Mouse (Mus musculus): ENCODE measurements at regions not wholly inside any gene's neighbourhood (a gene's known extent, or its start where the extent isn't known, plus 50 kb on each side); places are given as distances from the start of the nearest gene placed in this dataset.

DNA sequence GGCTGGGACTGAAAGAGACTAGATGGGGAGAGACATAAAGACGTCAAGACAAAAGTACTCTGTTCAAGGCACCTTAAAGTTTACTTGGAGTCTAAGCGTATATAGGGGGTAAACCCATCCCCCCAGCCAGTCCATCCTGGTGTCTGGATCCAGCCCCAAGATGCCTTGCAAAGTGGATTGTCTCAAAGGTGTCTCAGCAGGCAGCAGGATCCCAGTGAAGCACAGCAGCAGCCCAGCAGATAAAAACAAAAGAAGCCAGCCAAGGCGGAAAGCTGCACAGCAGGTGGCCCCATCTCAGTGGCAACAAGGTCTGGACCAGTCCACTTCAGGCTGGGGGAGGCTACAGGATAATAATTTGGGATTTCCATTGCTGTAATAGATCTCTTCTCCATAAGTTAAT, 72.0 kb upstream of the Col5a2 start:
- no peak for DNase-seq

DNA sequence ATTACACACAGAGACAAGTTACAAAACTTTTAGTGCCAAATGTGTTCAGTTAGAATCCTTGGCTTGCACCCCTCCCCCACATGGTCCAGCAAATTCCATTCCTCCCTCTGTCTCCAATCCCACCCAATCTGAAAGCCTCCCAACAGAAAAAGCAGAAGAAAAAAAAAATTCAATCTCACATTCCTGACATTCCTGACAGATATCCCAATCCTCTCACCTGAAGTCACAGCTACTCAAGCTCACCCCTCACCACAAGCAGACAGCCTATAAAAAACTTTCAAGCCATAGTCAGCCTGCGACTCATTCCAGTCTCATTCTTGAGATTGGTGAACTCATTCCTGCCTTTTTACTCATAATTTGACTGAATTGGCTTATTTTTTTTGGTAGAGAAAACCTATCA, 77.4 kb upstream of the Col5a2 start:
- DNase-seq, result no peak

DNA sequence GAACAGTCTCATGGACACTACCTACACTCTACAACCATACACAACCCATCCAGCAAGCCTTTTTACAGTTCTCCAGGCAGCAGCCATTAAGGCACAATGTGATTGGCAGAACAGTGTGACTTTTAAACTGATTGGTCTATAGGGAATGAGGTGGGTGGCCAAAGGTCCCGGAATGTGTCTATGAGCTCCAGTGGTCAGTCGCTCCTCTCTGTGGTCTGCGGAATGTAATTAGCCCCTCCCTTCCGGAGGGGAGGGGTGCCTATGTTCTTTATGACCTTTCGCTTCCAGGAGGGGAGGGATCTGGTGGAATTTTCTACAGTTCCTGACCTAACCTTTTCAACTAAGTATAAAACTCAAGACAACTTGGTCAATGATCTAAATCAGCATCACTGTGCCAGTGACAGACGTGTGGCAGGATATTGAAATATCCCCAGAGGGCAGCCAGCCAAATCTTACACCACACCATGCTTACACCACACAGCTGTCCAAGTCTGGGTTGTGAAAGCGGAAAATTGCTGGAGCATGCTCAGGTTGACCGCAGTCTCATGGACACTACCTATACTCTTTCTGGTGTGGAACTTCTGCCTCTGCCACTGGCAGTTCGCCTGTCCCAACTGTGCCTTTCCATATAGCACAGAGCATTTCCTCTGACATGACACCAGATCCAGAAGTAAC, 84.4 kb upstream of the Col5a2 start:
- DNase-seq, result no peak

DNA sequence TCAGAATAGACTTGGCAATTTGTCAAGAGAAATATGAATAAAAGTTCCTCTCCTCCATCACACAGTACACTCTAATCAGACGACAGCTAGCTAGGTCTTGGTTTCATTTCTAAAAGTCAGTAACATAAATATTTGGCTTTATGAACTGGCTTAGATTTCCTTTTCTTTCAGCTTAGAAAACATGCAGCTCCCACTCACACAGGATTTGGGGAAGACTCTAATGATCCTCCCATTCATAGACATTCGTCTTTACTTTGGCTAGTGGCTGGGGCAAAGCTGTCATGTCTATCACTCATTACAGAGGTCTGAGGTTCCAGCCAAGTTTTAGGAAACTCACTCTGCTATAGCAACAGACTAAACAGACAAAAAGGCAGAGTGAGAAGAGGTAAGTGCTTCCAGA, 94.2 kb upstream of the Col5a2 start:
- DNase-seq, result no peak

DNA sequence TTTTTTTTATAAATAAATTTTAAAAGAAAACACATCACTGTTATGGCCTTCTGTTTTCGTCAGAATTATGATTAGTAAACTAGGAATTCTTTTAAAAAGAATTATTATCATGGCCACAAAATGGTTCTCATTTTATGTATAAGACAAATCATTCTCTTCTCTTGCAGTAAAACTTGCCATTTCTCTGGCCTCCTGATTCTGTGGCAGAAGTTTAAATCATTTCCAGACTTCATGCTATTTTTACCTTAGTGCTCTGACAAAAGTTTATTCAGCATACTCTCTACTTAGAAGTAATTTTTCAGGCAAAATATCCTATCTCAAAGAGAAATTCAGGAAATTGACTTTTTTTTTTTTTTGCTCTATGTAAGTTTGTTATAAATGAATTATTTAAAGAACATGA, 96.3 kb upstream of the Col5a2 start:
- no peak for DNase-seq

DNA sequence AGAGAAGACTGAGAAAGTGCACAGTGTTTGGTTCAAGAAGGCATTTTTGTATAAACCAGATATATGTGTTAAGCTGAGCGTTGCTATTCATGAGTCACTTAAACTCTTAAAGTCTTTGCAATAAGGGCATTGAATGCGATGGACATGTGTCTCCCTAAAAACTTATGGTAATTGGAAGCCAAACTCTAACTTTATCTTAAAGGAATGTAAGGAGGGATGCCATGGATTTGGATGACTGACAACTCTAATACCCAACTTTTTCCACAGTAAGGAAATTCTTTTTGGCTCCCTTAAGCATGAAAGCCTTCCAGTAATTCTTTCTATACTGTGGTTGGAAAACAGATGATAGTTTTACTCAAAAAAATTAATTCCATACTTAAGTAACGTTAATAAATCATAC, 96.9 kb upstream of the Col5a2 start:
- no peak for DNase-seq

DNA sequence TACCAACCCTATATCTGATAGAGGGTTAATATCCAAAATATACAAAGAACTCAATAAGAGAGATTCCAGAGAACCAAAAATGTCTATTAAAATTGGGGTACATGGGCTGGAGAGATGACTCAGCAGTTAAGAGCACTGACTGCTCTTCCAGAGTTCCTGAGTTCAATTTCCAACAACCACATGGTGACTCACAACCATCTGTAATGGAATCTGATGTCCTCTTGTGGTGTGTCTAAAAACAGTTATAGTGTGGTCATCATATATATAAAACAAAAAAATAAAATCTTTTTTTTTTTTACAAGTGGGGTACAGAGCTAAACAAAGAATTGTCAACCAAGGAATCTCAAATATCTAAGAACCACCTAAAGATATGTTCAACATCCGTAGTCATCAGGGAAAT, 102.5 kb upstream of the Col5a2 start:
- no peak for DNase-seq

DNA sequence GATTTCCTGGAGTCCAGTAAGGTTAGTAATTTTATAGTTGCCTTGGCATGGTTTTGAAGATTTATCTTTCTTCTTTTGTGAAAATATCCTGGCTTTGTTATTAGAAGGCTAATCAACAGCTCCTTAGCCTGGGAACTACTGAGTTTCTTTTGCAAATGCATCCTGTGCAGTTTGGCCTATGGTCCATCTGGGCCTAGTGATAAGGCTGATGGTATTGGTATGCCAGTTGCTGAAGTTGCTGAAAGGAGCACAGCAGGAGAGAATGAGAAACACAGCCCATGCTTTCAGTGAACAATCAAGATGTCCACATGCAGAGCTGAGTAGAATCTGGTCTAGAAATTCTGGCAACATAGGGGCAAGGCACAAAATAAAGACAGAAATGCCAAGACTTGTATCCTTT, 105.2 kb upstream of the Col5a2 start:
- DNase-seq, result no peak

DNA sequence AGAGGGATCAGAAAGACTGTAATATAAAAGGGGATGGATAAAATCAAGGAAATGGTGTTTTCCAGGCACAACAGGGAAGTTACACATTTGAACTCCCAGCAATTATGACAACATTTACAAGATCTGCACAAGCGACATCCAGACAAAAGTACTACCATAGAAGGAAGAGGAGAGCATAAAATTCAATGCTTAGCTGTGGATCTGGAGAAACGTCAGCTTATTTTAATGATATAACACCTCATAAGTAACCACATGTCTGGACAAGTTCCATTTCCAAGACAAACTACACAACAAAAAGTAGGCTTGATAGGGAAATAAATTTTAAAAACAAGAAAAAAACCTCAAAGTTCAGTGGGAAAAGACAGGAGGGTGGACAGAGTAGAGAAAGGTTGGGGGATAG, 115.9 kb upstream of the Col5a2 start:
- DNase-seq, result no peak

DNA sequence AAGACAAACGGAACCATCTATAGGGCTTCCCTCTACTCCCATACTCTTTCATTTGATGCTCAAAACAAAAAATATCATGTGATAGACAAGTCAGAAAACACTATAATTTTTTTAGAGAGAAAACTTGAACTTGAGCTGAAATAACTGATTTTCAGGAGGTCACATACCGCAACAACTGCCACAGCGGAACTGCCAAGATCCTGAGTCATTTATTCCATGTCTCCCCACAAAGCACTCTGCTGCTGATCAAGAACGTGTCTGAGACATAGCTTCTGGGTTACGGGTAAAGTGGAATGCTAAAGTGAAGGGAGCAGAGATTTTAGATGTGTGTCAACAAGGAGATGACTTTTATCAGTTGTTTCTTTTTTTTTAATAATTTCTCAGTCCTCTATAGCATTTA, 122.8 kb upstream of the Col5a2 start:
- DNase-seq, result no peak

DNA sequence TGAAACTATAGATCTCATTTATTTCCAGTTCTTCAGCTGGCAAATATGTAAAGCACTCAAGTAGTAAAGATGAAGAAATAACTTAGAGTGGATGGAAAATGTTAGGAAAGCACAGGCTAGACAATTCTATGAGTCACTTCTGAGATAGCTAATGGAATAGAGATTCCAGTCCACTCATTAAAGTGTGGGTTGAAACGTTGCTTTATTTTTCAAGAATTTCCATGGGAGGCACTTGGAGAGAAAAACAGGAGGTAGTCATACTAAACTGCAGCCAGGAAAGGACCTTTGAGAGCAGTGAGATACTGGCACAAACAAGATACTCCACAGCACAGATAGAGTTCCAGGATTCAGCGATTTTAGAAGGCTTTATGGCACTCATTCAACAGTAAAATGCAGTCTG, 123.7 kb upstream of the Col5a2 start:
- DNase-seq, result no peak

DNA sequence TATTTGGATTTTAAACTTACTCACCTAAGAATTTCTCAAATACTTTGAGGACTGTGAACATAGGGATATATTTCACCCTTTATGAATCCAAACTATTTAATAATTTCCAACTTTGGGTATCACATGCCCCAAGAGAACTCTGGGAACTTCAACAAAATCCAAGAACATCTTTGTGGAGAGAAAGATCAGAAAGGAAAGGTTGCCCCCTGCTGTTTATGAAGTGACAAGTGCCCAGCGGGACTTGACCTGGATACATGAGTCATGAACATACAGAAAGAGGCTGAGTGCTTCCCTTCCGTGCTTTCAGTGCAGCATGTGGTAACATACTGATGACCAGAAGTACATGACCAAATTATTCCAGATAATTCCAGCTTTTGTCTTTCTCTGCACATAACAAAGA, 124.8 kb upstream of the Col5a2 start:
- DNase-seq, result peak in 1 of 2 experiments; percentile 9

DNA sequence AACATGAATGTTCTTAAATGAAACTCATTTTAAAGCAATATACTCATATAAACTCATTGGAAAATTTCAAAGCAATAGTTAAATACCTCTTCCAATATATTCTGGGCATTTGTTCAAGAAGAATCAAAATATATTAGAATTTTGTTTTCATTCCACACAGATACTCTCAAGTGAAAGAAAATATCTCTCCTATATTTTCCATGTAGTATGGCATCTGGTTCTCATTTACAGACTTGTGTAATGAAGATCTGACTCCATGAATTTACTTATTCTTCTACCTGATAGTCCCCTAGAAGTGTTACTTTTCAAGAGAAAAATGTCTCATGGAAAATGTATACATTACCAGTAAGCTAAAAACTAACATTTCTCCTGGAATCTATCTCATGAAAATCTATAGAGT, 144.2 kb upstream of the Col5a2 start:
- DNase-seq, result no peak

DNA sequence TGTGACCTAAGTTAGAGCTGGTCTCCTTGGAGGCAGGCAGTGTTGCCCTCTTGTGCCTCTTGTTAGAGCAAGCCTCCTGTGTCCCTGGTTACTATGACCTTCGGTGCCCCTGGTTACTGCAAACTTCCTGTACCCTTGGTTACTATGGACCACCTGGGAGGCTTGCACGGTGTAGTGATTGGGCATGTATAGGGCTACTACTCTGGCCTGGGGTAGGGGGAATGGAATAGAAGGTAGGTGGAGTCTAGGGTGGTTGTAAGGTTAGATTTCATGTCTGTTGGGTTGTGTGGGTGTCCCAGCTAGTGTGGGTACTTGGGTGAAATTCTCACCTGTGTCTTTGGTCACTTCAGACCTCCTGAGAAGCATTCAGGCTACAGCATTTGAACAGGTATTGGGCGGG, 141.7 kb upstream of the Wdr75 start:
- no peak for DNase-seq

DNA sequence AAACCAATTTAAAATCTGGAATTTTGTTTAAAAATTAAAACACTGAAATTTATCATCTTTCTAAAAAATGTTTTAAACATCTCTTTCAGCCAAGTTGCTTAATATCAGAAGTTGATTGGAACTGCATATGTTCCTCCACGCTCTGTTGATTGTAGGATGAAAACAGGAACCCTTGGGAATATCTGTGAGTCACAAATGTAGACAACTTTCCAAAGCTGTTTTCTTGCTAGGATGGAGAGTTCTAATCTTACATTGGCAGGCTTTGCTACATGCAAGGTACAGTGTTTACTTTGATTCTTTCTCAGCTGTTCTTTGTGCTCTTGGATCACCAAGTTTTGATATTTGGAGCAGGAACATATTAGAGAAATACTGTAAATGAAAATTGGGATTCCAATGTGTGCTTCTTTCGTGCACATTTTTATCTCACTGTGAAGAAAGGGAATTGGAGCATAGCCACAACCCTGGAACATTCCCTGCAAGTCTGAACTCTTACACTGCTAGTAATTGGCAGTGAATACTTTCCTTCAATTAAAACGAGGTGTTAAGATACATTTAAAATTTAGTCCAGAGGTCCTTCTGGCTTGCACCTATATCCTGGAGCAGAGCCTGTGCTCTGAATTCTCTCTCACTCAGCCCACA, 131.0 kb upstream of the Wdr75 start:
- DNase-seq, result no peak

DNA sequence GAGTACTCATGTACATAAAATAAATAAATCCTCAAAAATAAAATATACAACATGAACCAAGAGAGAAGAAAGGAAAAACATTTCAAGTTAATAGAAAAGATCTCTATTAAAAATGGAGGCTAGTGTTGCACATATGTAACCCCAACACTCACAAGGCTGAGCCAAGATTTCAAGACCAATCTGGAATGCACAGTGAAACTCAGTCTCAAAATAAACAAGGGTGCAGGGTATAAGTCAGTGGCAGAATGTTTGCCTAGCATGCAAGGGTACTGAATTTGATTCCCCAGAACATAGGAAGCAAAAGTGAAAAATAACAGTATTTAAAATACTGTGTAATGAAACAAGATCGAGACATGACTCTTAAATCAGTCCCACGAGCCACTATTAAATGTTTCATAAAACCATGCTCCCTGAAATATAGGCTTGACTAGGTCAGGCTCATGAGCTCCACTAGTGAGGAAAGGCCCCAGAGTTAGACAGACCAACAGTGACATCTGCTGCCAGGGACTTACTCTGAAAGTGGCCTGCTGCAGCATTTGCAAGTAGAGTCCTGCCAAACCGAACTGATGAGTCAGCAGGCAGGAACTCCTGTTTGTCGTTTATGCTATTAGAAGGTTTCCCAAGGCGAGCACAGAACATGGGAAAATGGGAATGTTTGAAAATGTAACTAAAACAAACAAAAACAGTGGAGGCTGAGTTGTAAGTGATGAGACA, 122.4 kb upstream of the Wdr75 start:
- DNase-seq, result peak; percentile 12 to 36

DNA sequence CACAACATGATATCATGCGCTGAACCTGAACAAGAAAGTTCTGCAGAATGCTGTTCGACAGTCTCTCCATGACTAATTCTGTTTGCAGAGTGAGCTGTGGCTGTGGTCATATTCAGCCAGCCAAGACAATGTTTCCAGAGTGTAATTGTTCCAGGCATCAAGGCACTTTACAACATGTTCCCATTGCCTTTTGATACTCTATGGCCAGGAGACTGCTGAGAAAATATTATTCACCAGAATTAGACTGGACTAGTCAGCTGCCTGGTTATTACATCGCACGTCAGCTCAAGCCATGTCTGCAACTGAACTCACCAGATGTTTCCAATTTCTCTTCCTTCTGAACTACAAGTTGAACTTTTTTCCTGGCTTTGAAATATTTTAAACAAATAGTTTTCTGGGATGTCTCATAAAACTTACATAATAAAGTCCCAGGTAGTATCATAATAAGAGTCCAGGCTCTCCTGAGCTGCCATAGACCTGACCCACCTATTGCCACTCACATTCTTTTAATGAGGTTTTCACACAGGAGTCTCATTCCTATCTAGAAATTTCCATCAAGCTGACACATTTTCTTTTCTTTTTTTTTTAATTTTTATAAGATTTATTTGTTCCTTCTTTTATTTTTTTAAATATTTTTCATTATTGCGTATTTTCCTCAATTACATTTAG, 119.1 kb upstream of the Wdr75 start:
- no peak for DNase-seq

DNA sequence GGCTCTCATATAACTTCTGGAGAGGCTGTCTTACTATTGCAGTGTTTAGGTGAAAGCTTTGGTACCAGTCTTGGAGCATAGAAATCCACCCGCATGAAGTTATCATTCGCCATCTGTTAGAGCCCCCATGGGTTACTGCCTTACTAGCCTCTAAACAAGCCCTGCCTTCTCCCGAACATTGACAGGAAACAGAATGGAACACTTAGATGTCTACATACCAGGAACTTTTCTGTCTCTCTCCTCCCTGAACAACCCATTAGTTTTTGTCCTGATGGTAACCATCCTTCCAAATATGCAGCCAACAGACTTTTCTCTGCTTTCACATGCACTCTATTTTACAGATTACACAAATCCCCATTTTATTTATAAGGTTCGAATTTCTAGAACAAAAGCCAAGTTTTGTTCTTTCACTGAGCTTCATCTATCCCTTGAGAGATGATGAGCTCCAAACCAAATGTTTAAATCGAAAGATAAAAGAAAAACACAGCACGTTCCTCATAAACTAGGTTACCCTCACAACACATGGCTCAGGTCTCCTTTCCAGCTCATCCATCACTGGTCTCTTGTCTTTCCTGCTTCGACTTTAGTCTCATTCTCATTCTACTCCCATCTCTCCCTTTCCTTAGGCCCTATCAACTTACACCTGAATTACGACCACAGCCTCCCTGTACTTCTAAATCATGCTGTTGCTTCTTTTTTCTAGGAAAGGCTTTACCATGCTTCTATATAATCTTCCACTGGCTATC, 114.8 kb upstream of the Wdr75 start:
- DNase-seq, result no peak

DNA sequence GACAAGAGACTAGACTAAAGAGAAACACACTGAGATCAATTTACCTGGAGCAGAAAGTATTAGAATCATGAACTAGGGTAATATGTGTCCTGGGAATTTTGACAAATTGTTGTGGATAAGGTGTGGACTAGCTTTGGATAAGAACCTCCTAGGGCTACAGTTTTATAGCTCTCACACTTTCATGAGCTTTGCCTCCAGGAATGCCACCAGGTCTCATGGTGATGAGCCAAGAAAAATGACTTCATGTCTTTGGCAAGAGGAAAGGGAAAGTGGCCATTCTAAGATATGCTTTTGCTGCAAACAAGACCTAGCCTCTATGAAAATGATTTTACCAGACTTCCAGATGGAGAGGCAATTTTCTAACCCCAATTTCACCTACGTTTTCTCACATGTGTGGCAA, 94.1 kb upstream of the Wdr75 start:
- DNase-seq, result peak in 1 of 2 experiments; percentile 12

DNA sequence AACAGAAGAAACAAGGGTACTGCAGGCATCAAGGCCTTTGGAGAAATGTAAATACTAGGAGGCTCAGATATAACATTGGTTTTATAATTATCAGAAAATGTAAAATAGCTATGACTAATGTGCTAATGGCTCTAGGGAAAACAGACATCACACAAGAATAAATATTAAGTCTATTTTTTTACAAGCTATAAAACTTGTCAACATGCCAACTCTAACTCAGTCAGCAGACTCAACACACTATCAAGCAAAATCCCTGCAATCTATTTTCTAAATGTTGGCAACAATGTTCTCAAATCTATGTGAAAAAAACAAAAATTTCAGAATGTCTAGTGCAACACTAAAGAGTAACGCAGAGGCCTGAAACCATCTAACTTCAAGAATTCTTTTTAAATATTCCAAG, 93.5 kb upstream of the Wdr75 start:
- no peak for DNase-seq

DNA sequence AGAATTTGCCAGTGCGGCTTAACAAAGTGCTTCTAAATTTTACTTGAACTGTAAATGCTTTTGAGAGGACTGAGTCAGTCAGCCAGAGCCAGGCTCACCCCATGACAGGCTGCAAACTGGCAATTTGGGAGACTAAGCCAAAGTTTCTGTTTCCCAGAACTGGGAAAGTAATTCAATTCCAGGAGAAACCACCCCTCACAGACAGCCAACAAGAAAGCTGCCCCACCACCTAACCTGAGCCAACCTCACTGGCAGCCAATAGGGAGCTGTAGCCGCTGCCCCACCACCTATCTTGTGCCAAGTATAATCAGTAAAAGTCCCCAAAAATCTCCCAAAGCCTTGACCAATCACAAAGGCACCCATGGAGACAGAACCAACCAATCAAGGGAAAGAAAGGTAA, 71.6 kb upstream of the Wdr75 start:
- no peak for DNase-seq

DNA sequence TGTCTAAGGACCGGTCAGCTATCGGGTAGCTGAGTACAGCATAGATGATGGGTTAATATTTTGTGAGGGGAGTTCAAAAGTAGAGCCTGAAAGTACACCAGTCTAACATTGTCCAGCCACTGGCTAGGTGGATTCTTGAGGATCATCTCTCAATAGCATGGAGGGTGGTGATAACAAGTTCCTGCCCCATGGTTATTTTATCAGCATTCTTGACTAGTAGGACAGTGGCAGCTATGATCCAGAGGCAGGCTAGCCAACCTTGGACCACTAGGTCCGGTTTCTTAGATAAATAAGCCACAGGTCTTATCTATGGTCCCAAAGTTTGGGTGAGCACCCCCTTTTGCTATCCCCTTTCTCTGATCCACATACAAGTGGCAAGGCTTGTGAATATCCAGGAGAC, 62.0 kb upstream of the Wdr75 start:
- DNase-seq, result no peak

DNA sequence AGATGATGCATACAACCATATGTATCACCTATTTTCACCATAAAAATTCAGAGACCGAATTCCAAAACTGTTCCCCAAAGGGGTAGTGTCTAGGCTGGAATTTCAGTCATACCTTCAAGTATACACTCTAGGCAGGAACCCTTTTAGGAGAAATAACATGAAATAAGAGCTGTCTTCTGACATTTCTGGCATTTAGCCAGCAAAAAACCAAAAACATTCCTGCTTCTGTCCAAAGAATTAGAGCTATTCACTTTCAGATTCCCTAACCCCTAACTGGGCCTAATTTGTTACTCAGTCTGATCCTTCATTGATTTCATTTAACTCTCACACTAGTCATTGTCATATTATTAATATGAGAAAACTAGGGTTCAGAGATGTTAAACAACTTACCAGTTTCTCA, 49.8 kb upstream of the Wdr75 start:
- no peak for DNase-seq
